Mouse (Mus musculus) G1E (cell line): ENCODE measurements around the gene Ptprq. TPM values are rescaled to one million over a fixed set of nuclear protein-coding genes. Genes with fewer than 3 reads are reported as not detected.

Source experiments
- ATAC-seq: 2 replicates; pipeline ENCODE4 v1.8.0; 2016; ENCODE audit warnings: mild to moderate bottlenecking; ENCODE audit not compliant: insufficient number of reproducible peaks, poor library complexity, low FRiP score, severe bottlenecking; ENCODE audit errors: extremely low read depth
- DNase-seq: peaks from one replicate; pipeline ENCODE4 v3.0.0; 2012; ENCODE audit warnings: low spot score
- H3K27me3 ChIP-seq: 2 replicates; pipeline ENCODE4 v1.6.1; 2012; ENCODE audit warnings: mild to moderate bottlenecking, low read length, inconsistent platforms; ENCODE audit not compliant: insufficient read depth
- H3K36me3 ChIP-seq: replicated peaks from 2 replicates; pipeline ENCODE3; 2012; ENCODE audit warnings: mild to moderate bottlenecking, inconsistent platforms
- H3K4me1 ChIP-seq: 2 replicates; pipeline ENCODE4 v1.6.1; 2012; ENCODE audit warnings: low read depth, low read length, inconsistent platforms, mixed read lengths; ENCODE audit not compliant: insufficient read depth
- H3K4me3 ChIP-seq: 2 replicates; pipeline ENCODE4 v1.5.1; 2012; ENCODE audit warnings: low read depth, mild to moderate bottlenecking, inconsistent platforms, low read length, moderate library complexity, mixed read lengths
- H3K9me3 ChIP-seq: replicated peaks from 2 replicates; pipeline ENCODE4 v1.6.1; 2012; ENCODE audit warnings: inconsistent platforms
- CTCF ChIP-seq: IDR thresholded peaks from 2 replicates; pipeline ENCODE4 v1.5.1; 2012; ENCODE audit warnings: low read depth, low read length, inconsistent platforms, mixed read lengths
- GATA1 ChIP-seq: IDR thresholded peaks from 2 replicates; pipeline ENCODE4 v1.6.1; 2012; ENCODE audit warnings: borderline replicate concordance, low read length, inconsistent platforms, mixed read lengths
- GATA2 ChIP-seq: IDR thresholded peaks from 2 replicates; pipeline ENCODE4 v1.6.1; 2012; ENCODE audit warnings: low read depth, low read length, inconsistent platforms, borderline replicate concordance
- POLR2AphosphoS5 ChIP-seq: IDR thresholded peaks from 2 replicates; pipeline ENCODE4 v1.6.1; 2012; ENCODE audit warnings: low read depth, low read length, inconsistent platforms; ENCODE audit not compliant: insufficient replicate concordance
- TAL1 ChIP-seq: conservative IDR thresholded peaks from 2 replicates; pipeline ENCODE4 v1.6.1; 2012; ENCODE audit warnings: low read depth, low read length, inconsistent platforms, mixed read lengths
- polyA plus RNA-seq: library from polyadenylated mRNA; stranded (reverse); fragments of >175 nt; gene quantifications from 2 replicates; pipeline ENCODE4 v1.2.3, GENCODE M21; 2012
- total RNA-seq, 2 experiments: library from RNA; stranded (forward) in 1 of 2; stranded (reverse) in 1 of 2; fragments of 200-1000 nt in 1 of 2; fragments of >200 nt in 1 of 2; fragmentation: Nextera tagmentation in 1 of 2; gene quantifications; 2 replicates each; pipeline ENCODE4 v1.2.3; 2014 to 2017

Gene Ptprq
- total RNA-seq (2014; fragmentation: Nextera tagmentation) (not detected in 2 replicates), total RNA-seq (2017) (under 0.01 and 0.05 TPM in 2 replicates), polyA plus RNA-seq (not detected in 2 replicates)

- H3K9me3 ChIP-seq, result peaks cover 9% of the 10 kb centered on the region; the same call in 1 of the 2 replicates
- no peak for TF ChIP-seq GATA2
- no peak for TF ChIP-seq GATA1
- TF ChIP-seq CTCF, result no peak
- TF ChIP-seq TAL1, result no peak
- TF ChIP-seq POLR2AphosphoS5, result no peak
- H3K36me3 ChIP-seq, result no peaks in the 10 kb centered on the region
- H3K4me3 ChIP-seq, result no peak within 1 kb of the TSS
- no peaks in the 10 kb centered on the region for H3K27me3 ChIP-seq
- no peaks in the 10 kb centered on the region for H3K4me1 ChIP-seq
- no peak for DNase-seq
- ATAC-seq, result no peak
Measured at GRCm38 (mm10) chr10:107719806-107720205, at the start of gene Ptprq. Gene Ptprq, minus strand, starts transcription at chr10:107720051.

- no peak for DNase-seq
- no peaks in the 10 kb centered on the region for H3K4me1 ChIP-seq
- no peak for TF ChIP-seq TAL1
- no peak for TF ChIP-seq POLR2AphosphoS5
- TF ChIP-seq GATA1, result no peak
- no peak for TF ChIP-seq CTCF
- TF ChIP-seq GATA2, result no peak
- H3K36me3 ChIP-seq, result no peaks in the 10 kb centered on the region
- no peaks in the 10 kb centered on the region for H3K27me3 ChIP-seq
- no peak overlapping the region for H3K4me3 ChIP-seq
- peaks cover 7% of the 10 kb centered on the region for H3K9me3 ChIP-seq
- no peak for ATAC-seq
Measured at GRCm38 (mm10) chr10:107759624-107760023, 39.8 kb upstream of the Ptprq start.

GRCm38 (mm10) chr10:107753471-107753870 lies 33.6 kb upstream of the Ptprq start:
- DNase-seq, result no peak
- no peaks in the 10 kb centered on the region for H3K27me3 ChIP-seq
- peaks cover 5% of the 10 kb centered on the region for H3K9me3 ChIP-seq
- no peaks in the 10 kb centered on the region for H3K4me1 ChIP-seq
- ATAC-seq, result no peak
- TF ChIP-seq GATA1 (no peak), CTCF (no peak), POLR2AphosphoS5 (no peak), GATA2 (no peak), TAL1 (no peak)
- no peaks in the 10 kb centered on the region for H3K36me3 ChIP-seq
- no peak overlapping the region for H3K4me3 ChIP-seq

GRCm38 (mm10) chr10:107752351-107753143 lies 32.7 kb upstream of the Ptprq start:
- ATAC-seq, result no peak
- TF ChIP-seq TAL1, result no peak
- no peak for TF ChIP-seq CTCF
- TF ChIP-seq GATA2, result no peak
- TF ChIP-seq GATA1, result no peak
- no peak for TF ChIP-seq POLR2AphosphoS5

GRCm38 (mm10) chr10:107751944-107752343 lies 32.1 kb upstream of the Ptprq start:
- Histone ChIP-seq H3K4me1 (no peaks in the 10 kb centered on the region), H3K9me3 (peaks cover 3% of the 10 kb centered on the region; the same call in 1 of the 2 replicates), H3K36me3 (no peaks in the 10 kb centered on the region), H3K27me3 (no peaks in the 10 kb centered on the region), H3K4me3 (no peak overlapping the region)
- no peak for TF ChIP-seq POLR2AphosphoS5
- TF ChIP-seq GATA2, result no peak
- no peak for TF ChIP-seq TAL1
- no peak for TF ChIP-seq GATA1
- TF ChIP-seq CTCF, result no peak
- no peak for ATAC-seq
- DNase-seq, result no peak

More at GRCm38 (mm10) chr10:107752351-107753143, 32.7 kb upstream of the Ptprq start:
- no peaks in the 10 kb centered on the region for H3K4me1 ChIP-seq
- H3K27me3 ChIP-seq, result no peaks in the 10 kb centered on the region
- no peak for DNase-seq
- no peaks in the 10 kb centered on the region for H3K36me3 ChIP-seq
- no peak overlapping the region for H3K4me3 ChIP-seq
- peaks cover 5% of the 10 kb centered on the region for H3K9me3 ChIP-seq

- no peaks in the 10 kb centered on the region for H3K4me1 ChIP-seq
- DNase-seq (no peak), ATAC-seq (0 out of 2 replicates have a peak, but pooled peaks have one; percentile 22)
- no peaks in the 10 kb centered on the region; the same call in 1 of the 2 replicates for H3K9me3 ChIP-seq
- TF ChIP-seq GATA2, result no peak
- no peak for TF ChIP-seq POLR2AphosphoS5
- no peak for TF ChIP-seq TAL1
- no peak overlapping the region for H3K4me3 ChIP-seq
- no peaks in the 10 kb centered on the region for H3K36me3 ChIP-seq
- H3K27me3 ChIP-seq, result no peaks in the 10 kb centered on the region
Measured at GRCm38 (mm10) chr10:107747566-107747965, 27.7 kb upstream of the Ptprq start.
